Mouse (Mus musculus): ENCODE results near the gene Atpif1. TPM values are rescaled to one million over a fixed set of nuclear protein-coding genes. Genes with fewer than 3 reads are reported as not detected.

The Atpif1 gene
- polyA plus RNA-seq, 1 experiment from 2014 or later = 1,600 TPM

GRCm38 (mm10) chr4:132505034-132505738 is 28.3 kb downstream of the Atpif1 start:
- Histone ChIP-seq H3K4me3 (no peak overlapping the region), H3K27ac (replicated peaks) (no peak overlapping the region), H3K4me1 (replicated peaks) (peaks cover 10% of the 10 kb centered on the region), H3K36me3 (no peaks in the 10 kb centered on the region), H3K9me3 (no peaks in the 10 kb centered on the region), H3K27me3 (no peaks in the 10 kb centered on the region), H3K9ac (no peak overlapping the region), H3K4me2 (no peak overlapping the region)
- no peak for ATAC-seq (ENCODE audit: low read depth)
- WGBS = 60% methylated on average over 6 of the region's 6 CpGs

DNA sequence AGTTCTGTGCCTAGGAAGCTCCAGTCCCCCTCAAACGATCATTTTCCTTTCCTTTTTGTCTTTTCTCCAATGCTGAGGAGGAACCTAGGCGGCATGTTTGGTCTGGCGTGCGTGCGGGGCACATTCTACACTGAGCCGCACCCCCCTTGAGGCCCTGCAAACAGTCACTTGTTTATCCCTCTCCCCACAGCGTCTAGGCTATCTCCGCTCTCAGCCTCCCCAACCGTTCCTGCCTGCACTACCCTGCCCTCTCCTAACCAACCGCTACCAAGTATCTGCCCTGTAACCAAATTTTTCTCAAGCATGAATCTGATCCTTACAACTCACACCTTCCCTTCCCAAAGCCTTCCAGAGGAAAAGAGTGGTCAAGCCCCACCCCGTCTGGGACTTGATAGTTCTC is 30.1 kb downstream of the Atpif1 start:
- no peak overlapping the region for H3K4me3 ChIP-seq
- 84% methylated on average over 11 of the region's 11 CpGs for WGBS
- peaks cover 4% of the 10 kb centered on the region for H3K36me3 ChIP-seq
- no peaks in the 10 kb centered on the region for H3K27me3 ChIP-seq
- H3K4me2 ChIP-seq = no peak overlapping the region
- no peak overlapping the region for H3K27ac ChIP-seq (replicated peaks)
- H3K4me1 ChIP-seq (replicated peaks) = peaks cover 2% of the 10 kb centered on the region
- no peak overlapping the region for H3K9ac ChIP-seq
- no peaks in the 10 kb centered on the region for H3K9me3 ChIP-seq
- no peak for ATAC-seq (ENCODE audit: low read depth)

DNA sequence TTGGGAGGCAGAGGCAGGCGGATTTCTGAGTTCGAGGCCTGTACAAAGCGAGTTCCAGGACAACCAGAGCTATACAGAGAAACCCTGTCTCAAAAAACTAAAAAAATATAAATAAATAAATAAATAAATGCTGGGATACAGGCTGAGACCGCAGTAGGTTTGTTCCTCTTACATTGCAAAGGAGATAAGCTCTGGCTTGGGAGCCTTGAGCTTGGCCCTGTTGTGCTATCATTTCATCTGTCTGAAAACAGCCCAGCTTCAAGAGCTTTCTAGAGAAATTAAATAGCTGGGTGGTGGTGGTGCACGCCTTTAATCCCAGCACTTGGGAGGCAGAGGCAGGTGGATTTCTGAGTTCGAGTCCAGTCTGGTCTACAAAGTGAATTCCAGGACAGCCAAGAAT is 31.8 kb downstream of the Atpif1 start:
- H3K9ac ChIP-seq = no peak overlapping the region
- no peak for ATAC-seq (ENCODE audit: low read depth)
- WGBS = 95% methylated on average over 6 of the region's 6 CpGs
- no peak overlapping the region for H3K27ac ChIP-seq (replicated peaks)
- H3K4me2 ChIP-seq = no peak overlapping the region
- peaks cover 20% of the 10 kb centered on the region for H3K36me3 ChIP-seq
- H3K4me1 ChIP-seq (replicated peaks) = no peaks in the 10 kb centered on the region
- H3K9me3 ChIP-seq = no peaks in the 10 kb centered on the region
- H3K4me3 ChIP-seq = no peak overlapping the region
- no peaks in the 10 kb centered on the region for H3K27me3 ChIP-seq

- 91% methylated on average over 20 of the region's 20 CpGs for WGBS
- Histone ChIP-seq H3K27me3 (no peaks in the 10 kb centered on the region), H3K4me1 (replicated peaks) (peaks cover 14% of the 10 kb centered on the region), H3K9ac (no peak overlapping the region), H3K4me2 (no peak overlapping the region), H3K36me3 (peaks cover 31% of the 10 kb centered on the region), H3K4me3 (no peak overlapping the region), H3K27ac (replicated peaks) (no peak overlapping the region), H3K9me3 (no peaks in the 10 kb centered on the region)
- ATAC-seq (ENCODE audit: low read depth) = no peak
Observed at GRCm38 (mm10) chr4:132494271-132494918, 39.1 kb downstream of the Atpif1 start.

DNA sequence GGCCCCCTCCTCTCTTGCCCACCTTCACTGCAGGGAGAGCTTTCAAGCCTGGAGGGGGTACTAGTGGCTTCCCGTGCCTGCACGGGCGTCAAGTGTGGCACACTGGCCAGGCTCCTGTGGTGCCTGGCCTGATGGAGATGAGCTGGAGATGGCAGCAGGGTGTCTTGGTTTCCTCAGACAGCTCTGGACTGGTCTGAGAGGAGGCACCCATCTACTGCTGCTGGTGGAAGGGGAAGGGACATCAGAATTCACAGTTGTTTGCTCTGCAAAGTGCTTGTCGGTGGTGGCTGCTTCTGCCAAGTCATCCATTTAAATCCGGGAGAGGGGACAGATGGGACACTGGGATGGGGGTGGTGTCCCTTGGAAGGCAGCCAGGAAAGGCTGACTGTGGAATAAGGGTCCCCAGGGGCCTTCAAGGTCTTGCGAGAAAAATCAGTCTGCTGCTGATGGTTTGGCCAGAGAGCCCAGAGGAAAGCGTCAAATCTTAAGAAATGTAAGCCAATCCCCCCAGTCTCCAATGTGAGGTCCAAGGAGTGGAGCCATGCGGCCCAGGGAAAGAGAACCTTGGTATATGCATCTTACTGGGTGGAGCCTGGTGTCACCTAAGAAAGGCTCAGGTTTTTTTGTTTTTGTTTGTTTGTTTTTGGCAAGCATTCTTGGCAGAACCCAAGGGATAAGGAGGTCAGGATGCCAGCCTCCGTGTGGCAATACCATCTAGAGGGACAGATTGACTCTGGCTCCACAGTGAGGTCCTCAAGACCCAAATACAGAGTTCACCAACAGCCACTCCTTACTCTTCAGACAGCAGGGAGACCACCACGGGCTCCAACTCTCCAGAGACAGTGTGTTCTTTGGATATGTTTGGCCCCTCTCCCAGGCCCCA is 41.0 kb downstream of the Atpif1 start:
- 0 out of 2 replicates have a peak overlapping the region, but pooled peaks have one; percentile 34 for H3K9ac ChIP-seq
- peak overlapping the region; percentile 68; the same call in 1 of the 2 replicates for H3K27ac ChIP-seq (replicated peaks)
- ATAC-seq (ENCODE audit: low read depth) = no peak
- WGBS = 52% methylated on average over 10 of the region's 10 CpGs
- peaks cover 14% of the 10 kb centered on the region for H3K4me1 ChIP-seq (replicated peaks)
- no peak overlapping the region for H3K4me2 ChIP-seq
- no peaks in the 10 kb centered on the region for H3K27me3 ChIP-seq
- no peak overlapping the region for H3K4me3 ChIP-seq
- H3K9me3 ChIP-seq = no peaks in the 10 kb centered on the region
- peaks cover 19% of the 10 kb centered on the region; the same call in 1 of the 2 replicates for H3K36me3 ChIP-seq

- peak overlapping the region; percentile 68; the same call in 1 of the 2 replicates for H3K27ac ChIP-seq (replicated peaks)
- no peaks in the 10 kb centered on the region for H3K9me3 ChIP-seq
- H3K36me3 ChIP-seq = peaks cover 12% of the 10 kb centered on the region; the same call in 1 of the 2 replicates
- H3K4me2 ChIP-seq = no peak overlapping the region
- 0 out of 2 replicates have a peak overlapping the region, but pooled peaks have one; percentile 34 for H3K9ac ChIP-seq
- H3K4me3 ChIP-seq = no peak overlapping the region
- H3K27me3 ChIP-seq = no peaks in the 10 kb centered on the region
- no peak for ATAC-seq (ENCODE audit: low read depth)
- WGBS = 76% methylated on average over 6 of the region's 6 CpGs
- H3K4me1 ChIP-seq (replicated peaks) = peaks cover 14% of the 10 kb centered on the region
Observed at GRCm38 (mm10) chr4:132491748-132492147, 41.7 kb downstream of the Atpif1 start.

DNA sequence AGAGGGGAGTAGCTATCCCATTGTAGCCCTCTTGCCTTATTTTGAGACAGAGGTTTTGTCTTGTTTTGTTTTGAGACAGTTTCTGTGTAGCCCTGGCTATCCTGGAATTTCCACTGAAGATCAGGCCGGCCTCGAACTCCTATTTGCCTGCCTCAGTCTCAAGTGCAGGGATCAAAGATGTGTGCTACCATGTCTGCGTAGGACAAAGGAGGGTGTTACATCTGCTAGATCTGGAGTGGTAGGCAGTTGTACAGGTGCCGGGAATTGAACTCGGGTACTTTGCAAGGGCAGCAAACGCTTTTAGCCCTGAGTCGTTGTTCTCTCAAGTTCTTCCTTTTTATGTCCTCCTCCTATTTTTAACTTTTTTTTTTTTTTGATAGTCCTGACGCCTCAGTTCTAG is 42.4 kb downstream of the Atpif1 start:
- H3K4me2 ChIP-seq = no peak overlapping the region
- no peak overlapping the region for H3K4me3 ChIP-seq
- no peak overlapping the region for H3K27ac ChIP-seq (replicated peaks)
- 0 out of 2 replicates have a peak, but pooled peaks cover 8% of the 10 kb centered on the region for H3K36me3 ChIP-seq
- ATAC-seq (ENCODE audit: low read depth) = no peak
- no peak overlapping the region for H3K9ac ChIP-seq
- no peaks in the 10 kb centered on the region for H3K9me3 ChIP-seq
- no peaks in the 10 kb centered on the region for H3K27me3 ChIP-seq
- 92% methylated on average over 8 of the region's 8 CpGs for WGBS
- H3K4me1 ChIP-seq (replicated peaks) = peaks cover 14% of the 10 kb centered on the region

- no peak for ATAC-seq (ENCODE audit: low read depth)
Observed at GRCm38 (mm10) chr4:132490273-132491010, 43.0 kb downstream of the Atpif1 start.

DNA sequence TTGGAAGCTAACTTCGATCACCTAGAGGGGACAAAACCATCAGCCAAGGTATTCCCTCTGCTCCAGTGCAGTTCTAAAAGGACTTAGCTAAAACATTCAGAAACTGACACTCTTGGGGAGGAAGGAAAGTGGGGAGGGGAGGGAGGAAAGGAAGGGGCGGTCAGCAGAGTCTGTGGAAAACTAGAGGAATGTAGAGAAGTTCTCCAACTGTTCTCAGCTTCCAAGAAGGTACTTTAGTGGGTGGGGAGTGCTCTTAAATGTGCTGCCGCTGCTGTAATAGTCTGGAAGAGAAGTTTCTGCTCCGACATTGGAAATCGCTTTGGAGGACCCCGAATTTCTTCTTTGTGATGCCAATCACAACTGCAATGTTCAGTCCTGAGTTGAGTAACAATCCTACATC is 44.5 kb downstream of the Atpif1 start:
- Histone ChIP-seq H3K36me3 (no peaks in the 10 kb centered on the region), H3K4me2 (no peak overlapping the region), H3K4me1 (replicated peaks) (peaks cover 14% of the 10 kb centered on the region), H3K27me3 (no peaks in the 10 kb centered on the region), H3K4me3 (no peak overlapping the region), H3K9me3 (no peaks in the 10 kb centered on the region), H3K27ac (replicated peaks) (no peak overlapping the region), H3K9ac (no peak overlapping the region)
- WGBS = 75% methylated on average over 6 of the region's 6 CpGs
- ATAC-seq (ENCODE audit: low read depth) = no peak

More at GRCm38 (mm10) chr4:132490273-132491010, 43.0 kb downstream of the Atpif1 start:
- Histone ChIP-seq H3K9me3 (no peaks in the 10 kb centered on the region), H3K4me2 (no peak overlapping the region), H3K4me1 (replicated peaks) (peaks cover 14% of the 10 kb centered on the region), H3K27me3 (no peaks in the 10 kb centered on the region), H3K27ac (replicated peaks) (no peak overlapping the region), H3K9ac (no peak overlapping the region), H3K4me3 (no peak overlapping the region), H3K36me3 (0 out of 2 replicates have a peak, but pooled peaks cover 5% of the 10 kb centered on the region)
- 93% methylated on average over 15 of the region's 15 CpGs for WGBS

DNA sequence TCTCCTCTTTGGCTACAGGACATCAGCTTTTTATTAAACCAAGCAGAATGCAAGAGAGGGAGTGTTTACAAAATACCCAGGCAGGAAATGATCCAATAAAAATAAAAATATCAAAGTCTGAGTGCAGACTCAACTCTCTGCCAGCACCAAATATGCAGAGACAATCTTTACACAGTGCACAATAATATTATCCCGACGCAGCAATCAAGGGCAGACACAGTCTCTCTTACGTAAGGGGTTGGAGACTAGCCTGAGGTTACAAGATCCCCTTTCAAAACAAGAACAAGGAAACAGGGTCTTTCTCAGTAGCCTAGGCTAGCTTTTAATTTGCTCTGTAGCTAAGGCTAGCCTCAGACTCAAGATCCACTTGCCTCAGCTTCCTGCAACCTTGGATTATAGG is 44.9 kb downstream of the Atpif1 start:
- WGBS = 92% methylated on average over 3 of the region's 3 CpGs
- Histone ChIP-seq H3K27me3 (no peaks in the 10 kb centered on the region), H3K9ac (no peak overlapping the region), H3K27ac (replicated peaks) (no peak overlapping the region), H3K4me2 (no peak overlapping the region), H3K4me1 (replicated peaks) (peaks cover 14% of the 10 kb centered on the region), H3K36me3 (no peaks in the 10 kb centered on the region), H3K4me3 (no peak overlapping the region), H3K9me3 (no peaks in the 10 kb centered on the region)
- ATAC-seq (ENCODE audit: low read depth) = no peak

DNA sequence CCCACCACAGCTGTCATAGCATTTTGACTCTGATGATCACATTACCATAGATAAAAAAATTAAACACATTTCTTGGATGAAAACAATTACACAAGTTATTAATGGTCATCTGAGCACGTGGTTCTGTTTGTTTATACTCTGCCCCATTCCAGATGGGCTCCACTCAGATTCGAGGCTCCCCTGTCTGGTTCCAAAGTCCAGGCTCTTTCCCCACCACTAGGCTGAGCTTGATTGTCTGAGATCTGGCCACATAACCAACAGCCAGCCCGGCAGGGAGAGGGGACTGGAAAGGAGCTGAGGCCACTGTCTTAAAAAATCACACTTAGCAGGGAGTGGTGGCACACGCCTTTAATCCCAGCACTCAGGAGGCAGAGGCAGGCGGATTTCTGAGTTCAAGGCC is 48.6 kb downstream of the Atpif1 start:
- Histone ChIP-seq H3K4me2 (no peak overlapping the region), H3K4me1 (replicated peaks) (no peaks in the 10 kb centered on the region), H3K36me3 (no peaks in the 10 kb centered on the region), H3K27me3 (no peaks in the 10 kb centered on the region), H3K9ac (no peak overlapping the region), H3K9me3 (no peaks in the 10 kb centered on the region), H3K27ac (replicated peaks) (no peak overlapping the region), H3K4me3 (no peak overlapping the region)
- ATAC-seq (ENCODE audit: low read depth) = no peak
- 71% methylated on average over 5 of the region's 5 CpGs for whole genome bisulfite sequencing
